Mouse (Mus musculus) 3T3-L1 (cell line): ENCODE data around the gene Eif2s2.
"Not testable (repeated sequence)": the region's sequence is repeated elsewhere in the genome, so short reads cannot be mapped to it uniquely, and the experiment has no call there.

Experiments
- DNase-seq: peaks from one replicate; pipeline ENCODE4 v3.0.0-alpha.2; 2015; ENCODE audit warnings: low read depth, low spot score

The Eif2s2 gene

DNA sequence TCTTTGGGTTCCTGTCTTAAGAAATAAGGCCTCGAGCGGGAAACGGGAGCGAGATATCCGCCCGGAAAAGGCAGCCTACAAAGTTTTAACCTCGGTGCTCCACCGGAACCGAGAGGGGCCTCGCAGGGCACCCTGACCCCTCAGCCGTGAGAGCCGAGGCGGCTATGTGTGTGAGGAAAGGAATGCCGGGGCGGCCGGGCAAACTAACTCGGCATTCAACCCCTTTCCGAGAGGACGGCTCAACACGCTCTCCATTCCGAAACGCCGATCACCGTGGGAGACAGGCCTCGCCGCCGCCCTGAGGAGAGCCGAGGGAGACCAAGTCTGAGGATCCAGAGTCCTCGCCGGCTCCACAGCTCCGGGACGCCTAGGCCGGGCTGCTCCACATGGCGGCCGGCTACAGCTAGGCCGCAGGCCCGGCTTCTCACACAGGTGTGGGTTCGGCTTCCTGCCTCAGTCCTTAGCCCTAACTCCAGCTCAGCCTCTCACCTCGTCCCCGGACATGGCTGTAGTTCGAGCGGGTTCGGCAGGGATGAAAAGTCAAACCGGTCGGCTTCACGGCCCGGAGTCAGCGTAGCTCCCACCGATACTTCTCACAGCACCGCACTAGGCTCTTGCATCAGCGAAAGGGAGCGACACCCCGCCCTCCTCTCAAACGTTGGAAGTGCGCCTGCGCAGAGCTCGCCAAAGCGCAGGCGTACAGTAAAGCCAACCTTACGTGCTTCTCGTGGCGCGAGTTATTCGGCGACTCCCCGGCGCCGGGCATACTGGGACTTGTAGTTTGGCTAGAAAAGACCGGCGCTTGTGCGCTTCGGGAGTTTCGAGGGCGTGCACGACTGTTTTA lies at the start of gene Eif2s2:
TSS of gene Eif2s2 (minus strand) at position 735 of the 844 bp plus-strand sequence.
- DNase-seq: peak; percentile 99

DNA sequence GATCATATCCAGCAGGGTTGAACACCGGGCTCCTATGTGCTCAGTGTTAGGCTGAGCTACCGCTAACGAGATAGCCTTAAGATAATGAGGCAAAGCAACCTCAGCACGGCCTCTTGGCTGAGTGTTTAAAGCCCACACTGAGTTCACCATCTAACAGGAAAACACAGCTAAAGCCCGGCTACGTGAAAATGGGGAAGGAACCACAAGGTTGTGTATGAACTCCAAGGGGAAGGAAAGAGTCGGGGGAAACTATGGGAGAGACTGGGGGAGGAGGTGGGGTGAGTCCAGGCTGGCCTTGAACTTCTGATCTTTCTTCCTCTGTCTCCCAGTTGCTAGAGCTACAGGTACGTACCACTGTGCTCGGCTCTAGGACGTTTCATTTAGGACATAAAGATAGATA lies 49.2 kb upstream of the Eif2s2 start:
- no peak for DNase-seq

DNA sequence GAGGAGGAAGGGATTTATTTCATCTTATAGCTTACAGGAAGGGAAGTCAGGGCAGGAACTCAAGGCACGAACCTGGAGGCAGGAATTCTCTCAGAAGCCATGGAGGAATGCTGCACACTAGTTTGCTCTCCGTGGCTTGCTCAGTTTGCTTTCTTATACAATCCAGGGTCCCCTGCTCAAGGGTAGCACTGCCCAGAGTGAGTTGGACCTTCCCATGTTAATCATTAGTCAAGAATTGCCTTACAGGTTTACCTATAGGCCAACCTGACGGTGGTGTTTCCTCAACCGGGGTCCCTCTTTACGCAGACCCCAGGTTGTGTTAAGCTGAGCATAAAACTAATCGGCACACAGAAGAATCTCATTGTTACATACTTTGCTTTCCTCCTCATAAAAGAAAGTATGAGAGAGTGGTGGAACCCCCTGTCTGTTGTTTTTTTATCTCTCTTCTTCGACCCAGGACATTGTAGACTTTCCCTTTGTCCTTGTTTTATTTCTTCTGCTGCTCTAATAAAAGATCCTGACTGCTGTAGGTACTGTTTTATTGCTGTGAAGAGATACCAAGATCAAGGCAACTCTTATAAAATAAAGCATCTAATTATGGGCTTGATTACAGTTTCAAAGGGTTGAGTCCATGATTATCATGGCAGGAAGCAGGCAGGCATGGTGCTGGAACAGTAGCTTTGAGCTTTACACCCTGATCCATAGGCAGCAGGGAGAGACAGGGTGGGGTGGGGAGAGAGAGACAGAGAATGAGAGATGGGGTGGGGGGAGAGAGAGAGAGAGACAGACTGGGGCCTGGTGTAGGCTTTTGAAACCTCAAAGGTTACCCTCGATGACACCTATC lies 45.0 kb upstream of the Eif2s2 start:
- no peak for DNase-seq

DNA sequence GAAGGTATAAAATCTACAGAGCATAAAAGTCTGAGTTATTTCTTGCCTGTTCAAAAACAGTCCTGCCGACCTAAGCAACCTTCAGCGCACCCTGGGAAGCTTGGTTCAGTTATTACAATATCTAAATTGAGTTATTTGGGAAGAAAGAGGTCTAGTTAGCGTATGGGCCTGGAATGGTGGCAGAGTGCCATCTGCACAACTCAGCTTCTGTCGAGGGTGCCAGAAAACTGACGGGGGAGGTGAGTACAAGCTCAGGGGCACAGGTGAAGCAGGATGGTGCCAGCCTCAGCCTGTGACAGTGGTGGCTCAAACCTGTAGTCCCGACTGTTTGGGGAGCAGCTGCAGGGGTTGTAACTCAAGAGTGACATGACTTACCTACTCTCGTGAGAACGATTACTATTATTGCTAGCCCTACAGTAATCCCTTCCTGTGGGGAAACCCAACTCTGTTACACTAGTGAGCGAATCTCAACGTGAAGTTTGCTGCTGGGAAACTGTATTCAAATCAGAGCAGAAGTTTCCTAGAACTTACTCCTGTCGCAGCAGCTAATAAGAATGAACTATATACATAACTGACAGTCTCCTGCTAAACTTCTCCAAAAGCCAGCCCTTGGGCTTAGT lies 43.9 kb upstream of the Eif2s2 start:
- DNase-seq: no peak

DNA sequence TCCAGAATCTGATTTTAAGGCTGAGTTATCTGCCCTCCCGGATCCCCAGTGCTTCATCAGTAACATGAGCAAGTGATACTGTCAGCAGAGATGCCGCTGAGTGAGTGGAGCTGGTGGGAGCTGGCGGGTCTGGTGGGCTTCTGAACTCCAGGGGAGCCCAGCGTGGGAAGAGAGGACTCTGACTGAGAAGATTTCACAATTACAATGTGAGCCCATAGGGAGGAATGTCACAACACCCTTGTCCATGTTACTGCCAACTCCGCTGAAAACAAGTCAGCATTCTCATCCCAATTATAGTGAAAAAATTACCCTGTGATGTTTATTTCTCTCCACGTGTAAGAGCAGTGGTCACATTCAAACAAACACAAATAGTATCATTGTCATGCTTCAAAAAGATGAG lies 43.4 kb upstream of the Eif2s2 start:
- DNase-seq: no peak

DNA sequence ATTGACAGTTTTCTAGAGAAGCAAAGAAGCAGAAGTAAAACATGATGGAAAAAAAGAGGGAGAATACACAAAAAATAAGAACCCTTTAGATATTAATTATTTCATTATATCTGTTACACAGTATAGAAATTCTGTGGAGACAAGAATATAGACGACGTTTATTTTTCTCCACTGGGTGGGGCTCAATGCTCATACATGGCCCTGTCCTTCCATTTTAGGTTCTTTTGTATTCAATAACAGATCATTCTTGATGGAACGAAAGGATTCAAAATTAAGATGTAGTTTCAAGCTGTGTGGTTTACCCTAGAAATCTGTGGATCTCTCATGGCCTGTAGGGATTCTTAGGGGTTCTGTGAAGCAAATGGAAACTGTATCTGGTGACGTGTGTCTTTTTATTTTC lies 41.1 kb upstream of the Eif2s2 start:
- DNase-seq: peak; percentile 54

DNA sequence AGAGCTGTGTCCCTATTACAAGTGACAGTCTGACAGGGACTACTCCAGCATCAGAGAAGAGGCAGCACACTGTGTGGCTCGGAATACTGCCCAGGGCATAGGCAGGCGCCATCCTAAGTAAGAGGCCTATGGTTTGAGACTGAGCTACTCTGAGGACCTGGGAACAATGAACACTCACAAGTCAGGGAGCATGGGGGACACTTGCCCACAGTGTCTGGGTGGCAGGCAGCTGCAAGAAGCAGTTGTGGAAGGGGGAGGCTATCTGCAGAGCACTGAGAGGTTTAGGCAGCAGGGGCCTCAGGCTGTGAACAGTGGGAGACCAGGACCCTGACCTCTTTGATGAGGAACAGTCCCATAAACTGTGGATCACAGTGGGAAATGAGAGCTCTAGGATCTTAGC lies 35.6 kb upstream of the Eif2s2 start:
- DNase-seq: no peak

DNA sequence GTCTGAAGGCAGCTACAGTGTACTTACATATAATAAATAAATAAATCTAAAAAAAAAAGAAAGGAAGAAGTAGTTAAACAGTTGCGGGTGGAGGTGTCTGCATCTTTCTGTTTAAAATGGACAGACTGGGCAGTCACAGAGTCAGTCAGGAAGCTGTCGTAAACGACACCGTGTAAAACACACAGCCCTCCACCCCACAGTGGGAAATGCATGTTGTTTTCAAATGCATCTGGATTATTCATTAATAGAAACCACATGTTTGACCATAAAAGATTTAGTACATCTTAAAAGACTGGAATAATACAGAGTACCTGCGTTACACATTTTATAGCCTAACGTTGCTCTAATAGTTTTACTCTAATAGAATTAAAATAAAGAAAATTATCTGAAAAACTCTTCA lies 34.1 kb upstream of the Eif2s2 start:
- DNase-seq: no peak

DNA sequence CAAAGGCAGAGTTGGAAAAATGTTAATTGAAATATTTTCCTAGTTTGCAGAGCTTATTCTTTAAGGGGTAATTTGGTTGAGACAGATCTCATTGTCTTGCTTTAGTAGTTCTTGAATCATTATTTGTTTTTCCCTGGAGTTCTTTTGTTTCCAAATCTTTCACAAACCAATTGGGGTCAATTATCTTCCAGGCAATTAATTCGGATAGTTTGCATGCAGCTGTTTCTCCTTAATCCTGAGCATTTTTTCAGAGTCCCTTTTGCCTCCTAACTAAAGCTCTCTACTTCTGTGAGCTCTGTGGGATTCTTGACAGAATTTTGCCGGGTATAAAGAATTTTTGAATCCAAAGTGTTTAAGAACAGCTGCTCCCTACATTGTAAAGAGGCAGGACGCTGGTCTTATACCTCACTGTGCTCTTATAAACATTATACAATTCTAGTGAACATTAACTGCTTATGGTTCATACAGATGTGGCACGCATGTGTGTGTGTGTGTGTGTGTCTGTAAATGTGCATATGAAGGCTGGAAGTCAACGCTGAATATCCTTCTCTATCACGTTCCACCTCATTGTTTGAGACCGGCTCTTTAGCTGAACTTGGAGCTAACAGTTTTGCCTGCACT lies 32.8 kb upstream of the Eif2s2 start:
- no peak for DNase-seq

DNA sequence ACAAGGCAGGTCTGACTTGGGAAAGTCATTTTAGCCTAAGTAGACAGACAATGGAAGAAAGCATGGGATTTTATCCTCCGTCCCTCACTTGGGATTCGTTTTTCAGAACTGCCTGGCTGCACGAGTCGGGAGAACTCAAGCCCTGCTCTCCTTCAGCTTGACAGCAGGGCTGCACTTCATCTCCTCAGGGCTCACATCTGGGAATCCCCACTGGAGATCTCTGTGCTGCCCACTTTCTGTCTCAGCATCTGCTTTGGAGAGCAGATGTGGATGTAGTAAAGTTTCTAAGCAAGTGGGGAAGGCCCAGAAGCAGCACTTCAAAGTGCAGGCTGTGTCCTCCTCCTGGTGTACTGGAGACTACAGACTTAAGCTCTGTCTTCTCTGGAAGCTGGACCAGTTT lies 29.4 kb upstream of the Eif2s2 start:
- not testable (repeated sequence) for DNase-seq

DNA sequence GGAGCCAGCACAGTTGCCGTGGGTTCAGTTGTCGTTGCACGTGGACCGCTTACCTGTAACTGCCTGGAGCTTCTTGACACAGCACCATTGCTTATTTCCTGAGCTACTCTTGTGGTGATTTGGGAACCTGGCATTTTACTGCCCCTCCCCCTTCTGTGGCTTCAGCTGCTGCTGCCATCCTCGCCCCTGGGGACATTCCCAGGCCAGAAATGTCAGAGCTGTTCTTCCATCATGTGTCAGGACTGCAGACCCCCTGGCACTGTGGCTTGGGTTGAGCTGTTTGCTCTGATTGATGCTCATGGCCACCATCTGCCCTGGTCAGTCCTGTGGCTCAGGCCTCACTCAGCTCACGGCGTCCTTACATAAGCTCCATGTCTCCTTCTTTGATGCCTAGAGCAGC lies 28.2 kb upstream of the Eif2s2 start:
- DNase-seq: no peak

DNA sequence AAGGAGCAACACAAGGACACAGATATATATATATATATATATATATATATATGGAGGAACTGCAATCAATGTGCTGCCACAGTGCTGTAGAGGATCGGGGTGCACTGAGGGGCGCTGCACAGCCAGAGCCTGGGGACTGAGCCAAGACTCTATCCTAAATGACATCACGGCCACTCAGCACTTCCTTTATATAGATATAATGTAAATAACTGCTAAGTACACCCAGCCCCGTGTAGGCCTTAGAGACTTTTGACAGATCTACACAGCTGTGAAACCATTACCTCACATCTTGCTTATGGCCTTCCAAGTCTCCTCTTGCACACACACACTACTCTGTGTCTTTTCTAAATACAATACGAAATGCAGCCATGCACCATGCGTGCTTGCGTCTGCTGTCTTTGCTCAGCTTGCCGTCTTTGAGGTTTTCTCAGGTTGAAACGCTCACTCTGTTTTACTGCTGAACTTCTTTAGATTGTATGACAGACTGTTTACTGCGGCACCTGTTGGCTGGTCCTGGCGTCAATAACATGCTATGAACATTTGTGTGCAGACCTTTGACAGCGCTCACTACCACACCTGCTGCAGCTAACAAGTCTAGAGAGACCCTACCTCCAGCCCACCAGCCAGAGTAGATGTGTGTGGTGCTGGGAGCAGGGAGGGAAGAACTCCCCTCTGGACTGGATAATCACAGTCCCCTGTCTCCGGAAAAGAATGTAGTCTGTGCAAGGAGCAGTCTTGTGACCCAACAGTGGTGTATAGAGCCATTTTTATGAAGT lies 25.3 kb upstream of the Eif2s2 start:
- no peak for DNase-seq

DNA sequence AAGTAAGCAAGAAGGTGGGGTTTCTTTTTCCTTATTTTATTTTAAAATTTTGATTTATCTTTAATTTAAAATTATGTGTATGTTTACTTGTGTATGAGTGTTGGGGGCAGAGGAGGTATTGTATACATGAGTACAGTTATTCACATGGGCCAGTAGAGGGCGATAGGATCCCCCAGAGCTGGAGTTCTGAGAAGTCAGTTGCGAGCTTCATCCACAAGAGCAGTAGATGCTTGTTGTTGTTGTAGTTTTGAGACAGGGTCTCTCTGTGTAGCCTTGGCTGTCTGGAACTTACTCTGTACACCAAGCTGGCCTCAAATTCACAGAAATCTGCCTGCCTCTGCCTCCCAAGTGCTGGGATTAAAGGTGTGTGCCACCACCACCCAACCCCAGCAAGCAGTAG lies 23.8 kb upstream of the Eif2s2 start:
- DNase-seq: peak; percentile 52

DNA sequence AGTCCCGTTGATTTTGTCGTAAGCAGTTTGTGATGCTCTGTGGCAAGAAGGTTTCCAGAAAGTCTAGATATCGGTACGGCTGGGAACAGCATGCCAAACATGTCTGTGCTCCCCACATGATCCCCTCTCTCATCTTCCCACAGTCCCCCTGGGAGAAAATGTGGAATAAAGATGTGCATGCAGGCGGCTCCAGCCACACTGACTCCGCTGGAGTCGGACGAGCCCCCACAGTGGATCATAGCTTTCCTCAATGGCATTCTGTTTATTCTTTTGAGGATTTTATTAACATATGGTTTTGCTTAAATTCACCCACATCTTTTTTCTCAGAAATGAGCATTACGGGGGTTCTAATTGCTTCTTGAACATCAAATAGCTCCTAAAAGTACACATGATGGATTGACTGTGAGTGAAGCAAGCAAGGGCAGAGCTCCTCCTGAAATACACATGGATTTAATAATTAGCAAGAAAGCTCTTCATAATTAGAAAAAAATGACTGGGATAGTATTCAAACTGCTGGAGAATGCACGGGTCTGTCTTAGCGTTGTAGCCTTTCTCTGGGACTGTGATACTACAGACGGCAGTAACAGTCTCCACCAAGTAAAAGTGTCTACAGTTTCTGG lies 23.3 kb upstream of the Eif2s2 start:
- no peak for DNase-seq

DNA sequence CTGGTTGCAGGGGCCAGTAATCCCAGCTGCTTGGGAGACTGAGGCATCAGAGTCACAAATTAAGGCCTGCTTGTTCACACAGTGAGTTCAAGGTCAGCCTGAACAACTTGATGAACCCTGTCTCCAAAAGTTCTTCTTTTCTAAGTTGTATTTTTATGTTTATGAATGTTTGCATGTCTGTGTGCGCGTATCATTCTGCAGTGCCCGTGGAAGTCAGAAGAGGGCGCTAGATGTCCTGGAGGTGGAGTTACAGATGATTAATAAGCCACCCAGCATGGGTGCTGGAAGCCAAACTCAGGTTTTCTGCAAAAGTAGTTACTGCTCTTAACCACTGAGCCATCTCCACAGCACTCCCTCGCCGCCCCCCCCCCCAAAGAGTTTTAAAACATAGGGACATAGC lies 17.1 kb upstream of the Eif2s2 start:
- DNase-seq: no peak

DNA sequence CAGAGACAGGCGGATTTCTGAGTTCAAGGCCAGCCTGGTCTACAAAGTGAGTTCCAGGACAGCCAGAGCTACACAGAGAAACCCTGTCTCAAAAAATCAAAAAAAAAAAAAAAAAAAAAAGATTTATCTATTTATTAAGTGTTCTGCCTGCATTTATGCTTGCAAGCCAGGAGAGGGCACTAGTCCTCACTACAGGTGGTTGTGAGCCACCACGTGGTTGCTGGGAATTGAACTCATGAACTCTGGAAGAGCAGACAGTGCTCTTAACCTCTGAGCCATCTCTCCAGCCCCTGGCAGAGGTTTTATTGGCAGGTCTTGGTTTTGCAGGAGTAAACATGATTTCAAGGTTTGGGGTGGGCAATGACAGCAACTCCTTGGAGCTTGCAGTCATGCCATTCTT lies 15.5 kb upstream of the Eif2s2 start:
- DNase-seq: not testable (repeated sequence)

DNA sequence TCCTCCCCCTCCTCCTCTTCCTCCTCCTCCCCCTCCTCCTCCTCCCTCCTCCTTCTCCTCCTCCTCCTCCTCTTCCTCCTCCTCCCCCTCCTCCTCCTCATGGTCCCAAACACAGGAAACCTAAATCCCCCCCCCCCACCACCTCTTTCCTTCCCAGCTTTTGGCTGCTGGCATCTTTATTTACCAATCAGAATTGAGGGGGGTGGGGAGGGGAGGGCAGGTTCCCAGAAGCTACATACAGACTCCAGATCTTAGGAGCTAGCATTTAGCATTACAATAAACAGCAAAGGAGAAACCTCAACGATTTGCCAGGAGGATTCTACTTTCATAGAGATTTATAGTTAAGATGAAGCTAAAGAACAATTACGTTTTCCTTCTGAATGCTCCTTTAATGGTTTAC lies 13.1 kb upstream of the Eif2s2 start:
- no peak for DNase-seq

DNA sequence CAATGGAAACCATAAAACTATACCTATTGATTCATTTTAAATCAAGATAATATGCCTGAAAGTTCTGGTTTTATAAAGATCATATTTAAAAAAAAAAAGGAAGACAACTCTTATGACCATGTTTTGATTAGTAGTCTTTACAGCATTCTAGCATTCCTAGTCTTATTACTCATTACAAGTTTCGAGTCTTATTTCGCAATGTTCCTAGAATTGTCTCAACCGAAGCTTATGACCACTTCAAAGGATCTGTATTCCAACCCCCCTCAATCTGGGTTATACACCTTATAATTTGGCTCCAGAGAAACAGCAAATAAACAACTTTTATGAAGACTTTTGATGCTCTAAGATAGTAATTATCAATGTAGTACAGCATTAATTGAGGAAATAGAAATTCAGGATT lies 9.4 kb upstream of the Eif2s2 start:
- peak; percentile 67 for DNase-seq

DNA sequence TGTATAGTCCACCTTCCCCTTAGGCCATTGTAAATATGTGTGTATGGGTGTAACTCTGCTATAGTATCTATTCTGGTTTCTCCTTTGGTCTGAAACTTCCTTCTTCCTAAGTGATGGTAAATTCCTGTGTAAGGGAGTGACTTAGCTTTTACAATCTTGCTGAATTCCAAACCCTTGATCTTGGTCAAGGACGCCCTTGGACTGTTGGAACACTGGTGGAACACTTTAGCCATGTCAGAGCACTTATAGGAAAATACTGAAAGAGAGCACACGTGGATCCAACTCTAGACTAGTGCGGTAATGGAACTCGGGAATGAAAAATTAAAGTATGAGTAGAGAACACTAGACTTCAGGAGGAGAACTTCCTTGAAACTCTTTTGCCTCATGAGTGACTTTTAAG lies 6.7 kb upstream of the Eif2s2 start:
- DNase-seq: not testable (repeated sequence)

DNA sequence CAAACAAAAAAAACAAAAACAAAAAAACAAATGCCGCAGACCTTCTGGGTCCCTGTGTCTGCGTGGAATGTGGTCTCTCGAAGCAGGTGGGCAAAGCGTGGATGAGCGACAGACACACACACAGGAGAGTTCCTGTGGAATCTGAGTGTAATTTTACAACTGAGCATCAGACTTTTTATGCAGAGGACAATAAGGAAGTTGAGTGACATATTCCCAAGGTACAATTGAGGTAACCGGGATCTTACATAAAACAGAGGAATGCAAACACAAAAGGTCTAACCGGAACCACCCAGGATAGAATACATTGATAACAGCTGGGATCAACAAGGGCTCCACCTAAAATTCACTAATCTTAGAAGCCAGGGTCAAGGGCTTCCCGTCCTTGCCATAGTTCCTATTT lies 6.3 kb upstream of the Eif2s2 start:
- DNase-seq: not testable (repeated sequence)

DNA sequence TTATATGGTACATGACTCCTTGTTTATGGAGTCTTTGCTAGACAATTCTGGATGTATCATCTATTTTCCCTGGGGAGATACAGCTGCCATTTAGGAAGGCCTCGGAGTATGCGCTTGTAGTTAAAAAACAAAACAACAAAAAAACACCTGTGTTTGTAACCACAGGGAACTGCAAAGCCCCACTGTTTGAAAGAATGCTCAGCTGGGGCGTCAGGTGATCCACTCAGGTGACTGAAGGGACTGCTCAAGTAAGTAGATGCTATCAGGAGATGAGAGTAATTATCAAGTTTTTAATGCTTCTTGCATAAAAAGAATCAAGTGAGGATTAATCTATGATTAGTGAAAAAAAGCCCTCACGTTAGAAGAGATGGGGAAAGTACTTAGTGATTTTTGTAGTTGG lies 813 bp upstream of the Eif2s2 start:
- DNase-seq: no peak
